Mouse (Mus musculus): ENCODE data around the gene Pdgfc. TPM values are rescaled to one million over a fixed set of nuclear protein-coding genes. Genes with fewer than 3 reads are reported as not detected.

Pdgfc gene
- total RNA-seq, 2 experiments from 2014 or later: 19.8 to 21.3 TPM

DNA sequence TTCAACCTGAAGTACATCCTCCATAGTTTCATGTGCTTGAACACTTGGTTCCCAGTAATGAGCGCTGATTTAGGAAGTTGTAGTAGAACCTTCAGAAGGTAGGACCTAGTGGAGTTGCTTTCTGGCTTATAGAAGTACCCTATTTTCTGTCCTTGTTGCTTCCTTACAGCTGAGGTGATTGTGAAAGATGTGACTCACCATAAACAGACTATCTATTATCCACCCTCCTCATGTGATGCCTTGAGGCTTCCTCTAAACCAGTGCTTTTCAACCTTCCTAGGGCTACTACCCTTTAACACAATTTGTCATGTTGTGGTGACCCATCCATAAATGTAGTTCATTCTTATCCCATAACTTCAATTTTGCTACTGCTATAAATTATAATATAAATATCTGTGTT is 226.6 kb downstream of the Pdgfc start:
- DNase-seq (ENCODE audit: low spot score in 2 of 2): no peak

Other genes starting within 250 kb of the Pdgfc start
- 10 to 100 TPM; 19.8 to 20.5 TPM for gene Gria2, start 233.6 kb upstream of the Pdgfc start, total RNA-seq (2021)
- 10 to 100 TPM; 15.9 to 16.5 TPM for gene Glrb, start 122.8 kb upstream of the Pdgfc start, total RNA-seq (2021)

Data from adrenal gland, postnatal 4 days (tissue).